Mouse (Mus musculus) heart, adult 10 weeks (tissue): Measurements from ENCODE around the gene Heatr3. TPM values are rescaled to one million over a fixed set of nuclear protein-coding genes. Genes with fewer than 3 reads are reported as not detected.

ENCODE experiments used
- polyA plus RNA-seq: library from polyadenylated mRNA; stranded (reverse); fragments of 350-450 nt; fragmentation: Illumina TruSeq; extraction: RNeasy Lipid Tissue Mini Kit (QIAGEN cat#74804); gene quantifications from one replicate; pipeline ENCODE4 v1.2.3, GENCODE M21; 2014; ENCODE audit warnings: low read depth, low replicate concordance

The Heatr3 gene
- polyA plus RNA-seq: 32.2 TPM

DNA sequence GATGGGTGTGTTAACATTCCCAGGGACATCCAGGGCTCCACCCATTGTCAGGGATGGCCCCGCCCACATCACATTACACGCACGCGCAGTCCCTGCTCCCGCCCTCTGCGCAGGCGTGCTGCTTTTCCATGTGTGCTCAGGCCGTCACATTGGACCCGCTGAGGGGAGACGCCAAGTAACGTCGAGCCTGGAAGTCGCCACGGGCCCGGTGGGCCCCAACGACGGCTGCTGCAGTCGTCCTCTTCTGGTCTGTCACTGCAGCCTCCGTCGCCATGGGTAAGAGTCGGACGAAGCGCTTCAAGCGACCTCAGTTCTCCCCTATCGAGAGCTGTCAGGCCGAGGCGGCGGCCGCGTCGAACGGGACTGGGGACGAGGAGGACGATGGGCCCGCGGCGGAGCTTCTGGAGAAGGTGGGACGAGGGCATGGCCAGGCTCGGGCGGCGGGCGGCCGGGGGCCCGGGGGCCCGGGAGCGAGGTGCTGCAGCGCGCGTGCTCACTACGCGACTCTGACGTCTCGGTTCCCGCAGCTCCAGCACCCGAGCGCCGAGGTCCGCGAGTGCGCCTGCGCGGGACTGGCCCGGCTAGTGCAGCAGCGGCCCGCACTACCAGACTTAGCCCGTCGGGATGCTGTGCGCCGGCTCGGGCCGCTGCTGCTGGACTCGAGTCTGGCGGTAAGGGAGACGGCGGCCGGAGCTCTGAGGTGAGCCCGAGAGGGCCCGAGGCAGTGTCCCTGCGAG, at the start of gene Heatr3:
Heatr3 (plus strand) TSS at position 108 of the 737 bp plus-strand sequence.

GRCm38 (mm10) chr8:88118456-88119036, 19.1 kb upstream of the Heatr3 start, which contains the start of gene Cnep1r1:
Gene Cnep1r1 (plus strand): TSS chr8:88118769.

DNA sequence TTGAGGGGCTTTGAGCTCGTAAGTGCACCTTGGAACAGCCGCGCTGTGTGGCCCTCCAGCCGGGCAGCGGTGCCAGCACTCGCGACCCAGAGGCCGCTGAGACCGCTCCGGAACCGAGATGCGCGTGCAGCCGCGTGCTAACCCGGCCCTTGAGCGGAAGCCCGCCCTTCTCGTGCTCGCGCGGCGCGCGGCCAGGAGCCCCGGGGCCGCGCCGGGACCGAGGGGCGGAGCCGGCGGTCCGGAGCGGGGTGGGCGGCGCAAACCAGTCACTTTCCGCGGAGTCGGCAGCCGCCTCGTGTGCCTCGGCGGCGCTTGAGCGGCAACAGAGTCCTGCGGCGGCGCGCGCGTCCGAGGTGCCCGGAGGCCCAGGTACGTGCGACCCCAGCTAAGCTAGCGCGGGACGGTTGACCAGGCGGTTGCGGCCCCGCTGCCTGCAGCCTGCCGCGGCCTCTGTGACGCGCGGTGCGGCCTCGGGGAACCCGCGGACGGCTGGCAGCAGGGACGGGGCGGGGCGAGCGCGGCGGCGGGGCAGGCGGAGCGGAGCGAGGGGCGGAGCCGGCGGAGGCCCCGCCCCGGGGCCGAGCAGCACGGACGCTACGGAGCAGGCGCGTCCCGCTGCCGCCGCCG, 61.4 kb downstream of the Heatr3 start, which contains the start of gene Tent4b:
Tent4b (plus strand) TSS at position 269 of the 627 bp plus-strand sequence.

Other genes with a start within 250 kb of the Heatr3 start
- gene Zfp423, start 178.3 kb upstream of the Heatr3 start, polyA plus RNA-seq: 2.6 TPM
- 48.4 TPM for gene Cnep1r1, start 19.1 kb upstream of the Heatr3 start, polyA plus RNA-seq
- gene Tent4b, start 61.4 kb downstream of the Heatr3 start, polyA plus RNA-seq: 21.2 TPM
- 7.1 TPM for gene Adcy7, start 134.5 kb downstream of the Heatr3 start, polyA plus RNA-seq
- gene Brd7, start 224.3 kb downstream of the Heatr3 start, polyA plus RNA-seq: 84.9 TPM